Mouse (Mus musculus): ENCODE data around the gene Foxn3. TPM values are rescaled to one million over a fixed set of nuclear protein-coding genes. Genes with fewer than 3 reads are reported as not detected.

The Foxn3 gene
- polyA plus RNA-seq, 1 experiment from 2014 or later, result 110 TPM

DNA sequence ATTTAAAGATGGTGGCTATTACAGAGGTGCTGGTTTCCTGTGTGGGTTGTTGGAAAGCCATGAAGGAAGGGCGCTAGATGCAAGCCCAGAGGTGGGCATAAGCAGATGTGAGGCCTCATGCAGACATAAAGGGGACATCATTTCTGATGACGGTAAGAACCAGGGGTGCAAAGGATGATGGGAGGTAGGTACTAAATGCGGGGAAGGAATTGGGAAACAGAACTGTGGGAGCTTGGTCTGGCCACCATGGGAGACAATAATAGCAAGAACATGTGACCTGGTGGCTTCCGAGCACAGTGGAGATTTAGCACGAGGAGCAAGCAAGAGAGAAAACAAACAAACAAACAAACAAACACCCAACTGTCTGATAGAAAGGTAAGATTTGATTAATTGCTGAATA, 46.1 kb downstream of the Foxn3 start:
- H3K27ac ChIP-seq, result no peak overlapping the region
- ATAC-seq (ENCODE audit: insufficient number of reproducible peaks, low FRiP score, low TSS enrichment, low read depth), result no peak
- no peak overlapping the region for H3K9ac ChIP-seq
- H3K9me3 ChIP-seq, result no peaks in the 10 kb centered on the region
- no peak overlapping the region for H3K4me2 ChIP-seq
- H3K27me3 ChIP-seq, result no peaks in the 10 kb centered on the region
- 0 out of 2 replicates have a peak, but pooled peaks cover 7% of the 10 kb centered on the region for H3K4me1 ChIP-seq
- WGBS, result 94% methylated on average over 5 of the region's 5 CpGs
- no peaks in the 10 kb centered on the region for H3K36me3 ChIP-seq
- H3K4me3 ChIP-seq, result no peak overlapping the region

GRCm38 (mm10) chr12:99515481-99515880, 47.9 kb downstream of the Foxn3 start:
- Histone ChIP-seq H3K27ac (no peak overlapping the region), H3K4me1 (0 out of 2 replicates have a peak, but pooled peaks cover 7% of the 10 kb centered on the region), H3K9ac (no peak overlapping the region), H3K4me2 (no peak overlapping the region), H3K4me3 (no peak overlapping the region), H3K36me3 (no peaks in the 10 kb centered on the region), H3K27me3 (no peaks in the 10 kb centered on the region), H3K9me3 (no peaks in the 10 kb centered on the region)
- WGBS, result 52% methylated on average over 3 of the region's 3 CpGs
- no peak for ATAC-seq (ENCODE audit: insufficient number of reproducible peaks, low FRiP score, low TSS enrichment, low read depth)

DNA sequence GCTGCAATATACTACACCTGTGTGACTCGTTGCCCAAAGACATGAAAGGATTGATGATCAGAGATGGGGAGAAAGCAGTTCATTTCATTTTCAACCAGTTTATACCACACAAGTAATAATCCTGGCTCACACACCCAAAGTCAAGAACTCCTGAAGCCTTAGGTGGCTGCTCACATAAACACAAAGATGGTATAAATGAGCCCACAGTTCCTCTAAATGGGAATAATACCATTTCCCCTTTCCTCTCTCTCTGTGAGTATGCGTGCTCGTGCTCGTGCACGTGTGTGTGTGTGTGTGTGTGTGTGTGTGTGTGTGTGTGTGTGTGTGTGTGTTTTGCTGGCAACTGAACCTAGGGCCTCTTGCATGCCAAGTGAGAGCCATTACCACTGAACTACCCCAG, 51.7 kb downstream of the Foxn3 start:
- Histone ChIP-seq H3K4me3 (no peak overlapping the region), H3K9me3 (no peaks in the 10 kb centered on the region), H3K4me1 (no peaks in the 10 kb centered on the region), H3K9ac (no peak overlapping the region), H3K36me3 (no peaks in the 10 kb centered on the region), H3K27ac (no peak overlapping the region), H3K27me3 (no peaks in the 10 kb centered on the region), H3K4me2 (no peak overlapping the region)
- 76% methylated on average over 5 of the region's 5 CpGs for WGBS
- ATAC-seq (ENCODE audit: insufficient number of reproducible peaks, low FRiP score, low TSS enrichment, low read depth), result no peak

DNA sequence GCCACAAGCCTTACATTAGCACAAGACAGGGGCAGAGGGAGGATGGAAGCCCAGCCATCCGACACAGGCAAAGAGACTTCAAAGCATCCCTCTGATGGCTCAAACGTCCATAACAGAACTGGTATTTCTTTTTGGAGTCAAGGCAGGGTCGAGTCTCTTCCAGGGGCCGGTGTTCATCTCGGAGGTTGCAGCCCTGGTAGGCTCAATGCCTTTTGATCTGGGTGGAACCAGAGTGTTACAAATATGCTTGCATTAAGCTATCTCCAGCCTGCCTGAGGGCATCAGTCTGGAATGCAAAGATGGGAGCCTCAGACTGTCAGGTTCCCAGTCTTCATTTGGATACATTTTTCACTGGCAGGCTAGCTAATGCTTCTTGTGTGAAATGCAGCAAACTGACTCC, 52.6 kb downstream of the Foxn3 start:
- no peak for ATAC-seq (ENCODE audit: insufficient number of reproducible peaks, low FRiP score, low TSS enrichment, low read depth)
- no peaks in the 10 kb centered on the region for H3K4me1 ChIP-seq
- WGBS, result 21% methylated on average over 5 of the region's 5 CpGs
- H3K9ac ChIP-seq, result no peak overlapping the region
- no peaks in the 10 kb centered on the region for H3K9me3 ChIP-seq
- no peaks in the 10 kb centered on the region for H3K27me3 ChIP-seq
- no peak overlapping the region for H3K27ac ChIP-seq
- no peaks in the 10 kb centered on the region for H3K36me3 ChIP-seq
- no peak overlapping the region for H3K4me3 ChIP-seq
- H3K4me2 ChIP-seq, result no peak overlapping the region

DNA sequence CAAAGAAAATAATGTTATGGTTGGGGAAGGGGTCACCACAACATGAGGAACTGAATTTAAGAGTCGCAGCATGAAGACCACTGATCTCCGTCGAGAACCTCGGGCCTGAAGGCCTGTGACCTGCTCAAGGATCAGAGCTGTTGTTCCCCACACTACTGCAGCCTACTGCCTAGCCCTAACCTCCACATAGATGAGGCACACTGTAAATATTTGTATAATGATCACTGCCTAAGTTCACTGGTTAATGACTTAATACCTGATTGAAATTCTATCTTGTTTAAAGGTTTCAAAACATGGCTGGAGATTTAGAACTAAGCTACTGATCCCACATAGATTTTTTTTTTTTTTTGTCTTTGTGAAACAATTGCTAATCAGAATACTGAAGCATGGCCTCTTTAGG, 61.2 kb downstream of the Foxn3 start:
- no peak overlapping the region for H3K9ac ChIP-seq
- H3K27ac ChIP-seq, result no peak overlapping the region
- no peaks in the 10 kb centered on the region for H3K36me3 ChIP-seq
- no peaks in the 10 kb centered on the region for H3K27me3 ChIP-seq
- no peak for ATAC-seq (ENCODE audit: insufficient number of reproducible peaks, low FRiP score, low TSS enrichment, low read depth)
- H3K9me3 ChIP-seq, result no peaks in the 10 kb centered on the region
- no peaks in the 10 kb centered on the region for H3K4me1 ChIP-seq
- H3K4me3 ChIP-seq, result no peak overlapping the region
- WGBS, result 90% methylated on average over 4 of the region's 4 CpGs
- H3K4me2 ChIP-seq, result no peak overlapping the region

DNA sequence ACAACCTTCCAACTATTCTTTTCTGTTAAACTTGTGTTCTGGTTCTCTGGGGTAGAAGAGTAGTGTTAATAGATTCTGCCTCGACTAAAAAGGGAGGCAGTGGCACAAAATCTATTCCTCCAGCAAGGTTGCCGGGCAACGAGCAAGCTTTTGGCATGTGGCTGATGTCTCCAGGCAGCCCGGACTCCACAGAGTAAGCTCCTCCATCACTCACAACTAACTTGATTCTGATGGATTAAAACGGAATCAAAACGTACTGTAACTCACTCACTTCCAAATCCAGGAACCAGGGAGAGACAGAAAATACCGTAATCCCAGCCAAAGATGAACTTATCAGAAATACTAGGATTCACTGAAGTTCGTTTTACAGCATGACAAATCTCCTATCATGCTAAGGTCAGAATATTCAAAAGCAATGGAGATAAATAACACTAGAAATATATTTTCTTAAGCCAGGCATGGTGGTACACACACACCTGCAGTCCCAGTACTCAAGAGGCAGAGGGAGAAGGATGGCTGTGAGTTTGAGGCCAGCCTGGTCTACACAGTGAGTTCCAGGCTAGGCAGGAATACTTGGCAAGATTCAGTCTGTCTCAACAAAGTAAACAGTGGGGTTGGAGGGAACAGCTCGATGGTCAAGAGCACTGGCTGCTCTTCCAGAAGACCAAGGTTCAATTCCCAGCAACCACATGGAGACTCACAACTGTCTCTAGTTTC, 64.2 kb downstream of the Foxn3 start:
- H3K27me3 ChIP-seq, result no peaks in the 10 kb centered on the region
- no peak overlapping the region for H3K9ac ChIP-seq
- no peak overlapping the region for H3K4me3 ChIP-seq
- no peak overlapping the region for H3K4me2 ChIP-seq
- H3K27ac ChIP-seq, result no peak overlapping the region
- H3K36me3 ChIP-seq, result no peaks in the 10 kb centered on the region
- H3K4me1 ChIP-seq, result no peaks in the 10 kb centered on the region
- ATAC-seq (ENCODE audit: insufficient number of reproducible peaks, low FRiP score, low TSS enrichment, low read depth), result no peak
- no peaks in the 10 kb centered on the region for H3K9me3 ChIP-seq
- WGBS, result 68% methylated on average over 9 of the region's 9 CpGs

- H3K9ac ChIP-seq, result no peak overlapping the region
- H3K36me3 ChIP-seq, result no peaks in the 10 kb centered on the region
- H3K9me3 ChIP-seq, result no peaks in the 10 kb centered on the region
- H3K27ac ChIP-seq, result no peak overlapping the region
- no peak overlapping the region for H3K4me2 ChIP-seq
- WGBS, result 73% methylated on average over 18 of the region's 18 CpGs
- H3K4me1 ChIP-seq, result no peaks in the 10 kb centered on the region
- no peak for ATAC-seq (ENCODE audit: insufficient number of reproducible peaks, low FRiP score, low TSS enrichment, low read depth)
- no peak overlapping the region for H3K4me3 ChIP-seq
- H3K27me3 ChIP-seq, result no peaks in the 10 kb centered on the region
These were observed 65.0 kb downstream of the Foxn3 start for GRCm38 (mm10) chr12:99498189-99498977.

- Histone ChIP-seq H3K36me3 (no peaks in the 10 kb centered on the region), H3K4me2 (no peak overlapping the region), H3K27me3 (no peaks in the 10 kb centered on the region), H3K9me3 (no peaks in the 10 kb centered on the region), H3K9ac (no peak overlapping the region), H3K4me3 (no peak overlapping the region), H3K4me1 (no peaks in the 10 kb centered on the region), H3K27ac (no peak overlapping the region)
- no peak for ATAC-seq (ENCODE audit: insufficient number of reproducible peaks, low FRiP score, low TSS enrichment, low read depth)
- WGBS, result 81% methylated on average over 3 of the region's 3 CpGs
These were observed 66.4 kb downstream of the Foxn3 start for GRCm38 (mm10) chr12:99496945-99497344.

DNA sequence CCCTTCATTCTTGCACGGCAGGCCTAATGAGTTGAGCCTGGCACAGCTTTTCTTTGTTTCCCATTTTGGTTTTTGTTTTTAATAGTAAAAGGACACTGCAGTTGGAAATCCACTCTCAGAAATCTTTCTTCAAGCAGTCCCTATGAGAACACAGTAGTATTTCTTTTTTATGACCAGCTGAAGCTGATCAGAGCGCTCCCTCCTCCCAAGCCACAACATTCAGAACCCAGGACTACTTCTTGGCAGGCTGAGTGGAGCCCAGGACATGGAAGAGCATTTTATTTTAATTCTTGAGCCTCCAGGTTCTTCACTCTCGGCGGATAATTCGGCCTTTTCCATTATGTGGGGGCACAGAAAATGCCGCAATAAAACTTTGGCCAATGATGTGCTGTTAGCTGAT, 73.2 kb downstream of the Foxn3 start:
- H3K4me1 ChIP-seq, result peaks cover 32% of the 10 kb centered on the region
- 34% methylated on average over 6 of the region's 6 CpGs for WGBS

DNA sequence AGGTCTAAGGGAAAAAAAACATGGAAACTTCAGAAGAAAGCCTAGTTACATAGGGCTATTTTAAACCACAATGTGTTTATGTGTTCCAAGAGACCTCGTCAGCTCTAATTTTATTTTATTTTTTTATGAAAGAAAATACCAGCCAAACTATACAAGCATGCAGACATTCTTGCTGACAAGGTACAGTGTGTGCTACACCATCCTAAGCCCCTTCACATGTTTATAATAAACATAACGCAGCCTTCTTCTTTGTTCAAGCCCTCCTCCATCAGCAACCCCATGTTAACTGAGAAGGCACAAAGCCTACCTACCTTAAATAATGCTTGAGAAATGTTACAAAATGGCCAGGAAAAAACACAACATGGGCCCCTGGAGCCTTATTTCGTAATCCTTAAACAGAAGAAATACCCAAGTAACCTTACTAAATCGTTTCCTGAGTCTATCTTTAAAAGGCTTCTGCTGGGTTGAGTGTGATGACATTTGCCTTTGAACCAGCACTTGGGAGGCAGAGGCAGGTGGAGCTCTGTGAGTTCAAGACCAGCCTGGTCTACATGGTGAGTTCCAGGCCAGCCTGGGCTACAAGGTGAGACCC, 74.3 kb downstream of the Foxn3 start:
- no peak overlapping the region for H3K4me2 ChIP-seq
- H3K9ac ChIP-seq, result no peak overlapping the region
- H3K27me3 ChIP-seq, result no peaks in the 10 kb centered on the region
- H3K27ac ChIP-seq, result peak overlapping the region; percentile 79
- no peak overlapping the region for H3K4me3 ChIP-seq
- H3K4me1 ChIP-seq, result peaks cover 32% of the 10 kb centered on the region
- no peak for ATAC-seq (ENCODE audit: insufficient number of reproducible peaks, low FRiP score, low TSS enrichment, low read depth)
- H3K36me3 ChIP-seq, result no peaks in the 10 kb centered on the region
- WGBS, result 41% methylated on average over 4 of the region's 4 CpGs
- no peaks in the 10 kb centered on the region for H3K9me3 ChIP-seq

More for the DNA sequence above, 73.2 kb downstream of the Foxn3 start:
- Histone ChIP-seq H3K4me2 (no peak overlapping the region), H3K27ac (peak overlapping the region; percentile 79), H3K9ac (no peak overlapping the region), H3K4me3 (no peak overlapping the region), H3K9me3 (no peaks in the 10 kb centered on the region), H3K36me3 (no peaks in the 10 kb centered on the region), H3K27me3 (no peaks in the 10 kb centered on the region)
- ATAC-seq (ENCODE audit: insufficient number of reproducible peaks, low FRiP score, low TSS enrichment, low read depth), result peak; percentile 71; the same call in 1 of the 2 replicates

- H3K36me3 ChIP-seq, result no peaks in the 10 kb centered on the region; the same call in 1 of the 2 replicates
- H3K27ac ChIP-seq, result no peak overlapping the region
- H3K9ac ChIP-seq, result no peak overlapping the region
- WGBS, result 81% methylated on average over 3 of the region's 3 CpGs
- H3K9me3 ChIP-seq, result no peaks in the 10 kb centered on the region
- no peaks in the 10 kb centered on the region for H3K27me3 ChIP-seq
- no peak overlapping the region for H3K4me2 ChIP-seq
- H3K4me1 ChIP-seq, result no peaks in the 10 kb centered on the region
- no peak for ATAC-seq (ENCODE audit: insufficient number of reproducible peaks, low FRiP score, low TSS enrichment, low read depth)
- no peak overlapping the region for H3K4me3 ChIP-seq
These were observed 83.0 kb downstream of the Foxn3 start for GRCm38 (mm10) chr12:99480372-99480771.

DNA sequence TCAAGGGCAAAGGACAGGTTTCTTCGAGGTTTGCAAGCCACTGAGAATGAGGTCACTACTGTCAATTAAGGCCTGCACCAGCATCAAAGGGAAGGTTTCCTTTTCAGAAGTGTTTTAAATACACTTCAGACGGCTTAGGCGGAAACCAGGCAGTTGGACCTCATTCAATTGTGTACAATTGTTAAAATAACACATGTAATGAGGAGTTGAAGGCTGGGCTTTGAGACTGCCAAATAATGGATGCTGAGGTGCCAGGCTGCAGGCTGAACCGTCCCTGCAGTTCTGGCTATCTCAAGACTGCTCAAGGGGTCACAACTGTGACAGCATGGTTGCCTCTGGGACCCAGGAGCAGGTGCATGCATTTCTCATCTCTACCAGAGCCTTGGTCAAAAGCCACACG, 89.2 kb downstream of the Foxn3 start:
- no peak for ATAC-seq (ENCODE audit: insufficient number of reproducible peaks, low FRiP score, low TSS enrichment, low read depth)
- Histone ChIP-seq H3K4me2 (no peak overlapping the region), H3K9ac (no peak overlapping the region), H3K27ac (no peak overlapping the region), H3K4me3 (no peak overlapping the region), H3K4me1 (0 out of 2 replicates have a peak, but pooled peaks cover 3% of the 10 kb centered on the region), H3K36me3 (no peaks in the 10 kb centered on the region), H3K27me3 (no peaks in the 10 kb centered on the region), H3K9me3 (no peaks in the 10 kb centered on the region)
- WGBS, result 31% methylated on average over 5 of the region's 5 CpGs

Measured in limb, embryonic 15.5 days (tissue).